Mouse (Mus musculus) layer of hippocampus, adult 2 months (tissue): Measurements from ENCODE around the gene Gm11034. TPM values are rescaled to one million over a fixed set of nuclear protein-coding genes. Genes with fewer than 3 reads are reported as not detected.

ENCODE experiments used
- DNase-seq, 2 experiments: peaks; one replicate each; pipeline ENCODE4 v3.0.0; 2022; ENCODE audit warnings: low spot score in 2 of 2
- H3K27ac ChIP-seq: fragments of 200-600 bp; 2 replicates; pipeline ENCODE4 v1.8.1; 2022
- H3K4me3 ChIP-seq: fragments of 200-600 bp; 2 replicates; pipeline ENCODE4 v1.8.1; 2022; ENCODE audit warnings: mild to moderate bottlenecking
- CTCF ChIP-seq: fragments of 200-600 bp; conservative IDR thresholded peaks from 2 replicates; pipeline ENCODE4 v1.8.1; 2022; ENCODE audit warnings: antibody characterized with exemption, mild to moderate bottlenecking, moderate library complexity
- total RNA-seq, 2 experiments: library from RNA; stranded (reverse); gene quantifications; 2 replicates each; pipeline ENCODE4 v1.2.3; 2021

Gene Gm11034
- total RNA-seq, 2 experiments from 2014 or later: not detected

DNA sequence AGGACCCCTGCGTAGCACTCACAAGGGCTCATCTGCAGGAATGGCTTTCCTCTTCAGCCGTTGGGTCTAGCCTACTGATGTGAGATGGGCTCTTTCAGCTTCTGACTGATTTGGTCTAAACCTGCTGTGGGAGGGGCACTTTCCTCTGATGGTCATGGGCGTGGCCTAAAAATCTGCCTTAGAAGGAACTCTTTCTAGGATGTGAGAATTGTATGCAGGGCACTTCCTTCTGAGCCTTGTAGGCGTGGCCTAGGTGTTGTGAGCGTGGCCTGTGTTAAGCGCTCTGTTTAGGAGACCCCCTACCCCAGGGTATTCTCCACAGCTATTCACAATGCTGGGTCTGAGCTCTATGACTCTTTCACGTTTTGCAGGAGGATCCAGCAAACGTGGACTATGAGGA is 15.4 kb downstream of the Gm11034 start:
- TF ChIP-seq CTCF: no peak
- no peak overlapping the region for H3K4me3 ChIP-seq
- no peak overlapping the region for H3K27ac ChIP-seq
- DNase-seq: no peak

GRCm38 (mm10) chr8:72192065-72192464 is 21.4 kb downstream of the Gm11034 start:
- Histone ChIP-seq H3K4me3 (no peak overlapping the region), H3K27ac (no peak overlapping the region)
- TF ChIP-seq CTCF: no peak
- DNase-seq: no peak

GRCm38 (mm10) chr8:72190215-72190539 is 23.3 kb downstream of the Gm11034 start:
- DNase-seq: no peak
- no peak overlapping the region for H3K27ac ChIP-seq
- H3K4me3 ChIP-seq: no peak overlapping the region
- no peak for TF ChIP-seq CTCF

GRCm38 (mm10) chr8:72189417-72190214 is 23.8 kb downstream of the Gm11034 start, which contains the start of gene Hsh2d:
Gene Hsh2d, plus strand, starts transcription at chr8:72189638.
- no peak for DNase-seq
- TF ChIP-seq CTCF: peak; percentile 24

GRCm38 (mm10) chr8:72187793-72188331 is 25.6 kb downstream of the Gm11034 start:
- no peak for DNase-seq
- no peak overlapping the region for H3K4me3 ChIP-seq
- H3K27ac ChIP-seq: no peak overlapping the region
- no peak for TF ChIP-seq CTCF

More at GRCm38 (mm10) chr8:72189417-72190214, 23.8 kb downstream of the Gm11034 start, which contains the start of gene Hsh2d:
- Histone ChIP-seq H3K4me3 (no peak within 1 kb of the TSS), H3K27ac (no peak within 1 kb of the TSS)

DNA sequence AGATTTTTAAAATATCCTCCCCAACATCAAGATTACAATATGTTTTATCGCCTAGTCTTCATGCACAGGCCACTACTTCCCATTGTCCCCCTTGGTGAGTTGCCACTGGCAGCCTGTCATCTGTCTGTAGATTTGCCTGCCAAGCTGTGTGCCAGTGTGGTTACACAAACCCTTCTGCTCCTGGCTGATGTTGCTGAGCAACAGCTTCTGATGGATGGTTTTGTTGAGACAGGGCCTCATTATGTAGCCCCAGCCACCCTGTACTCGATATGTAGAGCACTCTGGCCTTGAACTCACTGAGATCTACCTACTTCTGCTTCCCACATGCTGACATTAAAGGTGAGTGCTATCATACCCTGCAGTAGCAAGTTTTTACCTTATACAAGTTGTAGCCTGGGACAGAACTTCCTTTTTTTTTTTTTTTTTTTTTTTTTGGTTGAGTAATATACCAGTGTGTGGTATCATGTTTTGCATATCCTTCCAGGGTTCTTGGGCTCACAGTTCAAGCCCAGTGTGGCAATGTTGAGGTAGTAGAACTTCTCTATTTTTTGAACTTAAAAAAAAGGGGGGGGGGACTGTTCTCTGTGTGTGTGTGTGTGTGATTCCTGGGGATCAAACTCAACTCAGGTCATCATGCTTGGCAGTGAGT is 29.8 kb downstream of the Gm11034 start:
- Histone ChIP-seq H3K4me3 (no peak overlapping the region), H3K27ac (peak overlapping the region; percentile 54; the same call in 1 of the 2 replicates)
- DNase-seq: peak; percentile 39 to 58
- no peak for TF ChIP-seq CTCF

DNA sequence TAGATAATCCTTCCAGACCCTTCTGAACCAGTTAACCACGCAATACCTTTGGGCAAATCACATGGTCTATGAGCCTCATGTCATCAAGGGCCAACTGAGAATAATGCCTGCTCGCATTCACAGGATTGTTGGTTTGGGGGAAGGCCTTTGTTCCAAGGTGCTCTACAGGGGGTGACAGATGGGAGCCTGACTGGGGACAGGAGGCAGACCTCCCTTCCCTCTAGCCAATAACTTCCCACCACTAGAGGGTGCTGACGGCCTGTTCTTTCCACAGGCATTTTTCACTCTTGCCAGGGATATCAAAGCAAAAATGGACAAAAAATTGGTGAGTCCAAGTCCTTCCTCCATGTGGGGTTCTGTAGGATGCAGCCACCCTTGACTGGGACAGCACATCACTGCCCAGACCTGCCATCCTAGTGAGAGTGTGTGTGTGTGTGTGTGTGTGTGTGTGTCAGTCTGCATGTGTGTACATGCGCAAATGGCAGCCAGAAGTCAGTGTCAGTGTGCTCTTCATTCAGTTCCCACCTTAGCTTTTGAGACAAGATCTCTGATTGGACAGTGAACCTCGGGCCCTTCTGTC is 36.0 kb downstream of the Gm11034 start:
- Histone ChIP-seq H3K27ac (peak overlapping the region; percentile 46; the same call in 1 of the 2 replicates), H3K4me3 (no peak overlapping the region)
- TF ChIP-seq CTCF: peak; percentile 88
- DNase-seq: peak; percentile 69 to 82

DNA sequence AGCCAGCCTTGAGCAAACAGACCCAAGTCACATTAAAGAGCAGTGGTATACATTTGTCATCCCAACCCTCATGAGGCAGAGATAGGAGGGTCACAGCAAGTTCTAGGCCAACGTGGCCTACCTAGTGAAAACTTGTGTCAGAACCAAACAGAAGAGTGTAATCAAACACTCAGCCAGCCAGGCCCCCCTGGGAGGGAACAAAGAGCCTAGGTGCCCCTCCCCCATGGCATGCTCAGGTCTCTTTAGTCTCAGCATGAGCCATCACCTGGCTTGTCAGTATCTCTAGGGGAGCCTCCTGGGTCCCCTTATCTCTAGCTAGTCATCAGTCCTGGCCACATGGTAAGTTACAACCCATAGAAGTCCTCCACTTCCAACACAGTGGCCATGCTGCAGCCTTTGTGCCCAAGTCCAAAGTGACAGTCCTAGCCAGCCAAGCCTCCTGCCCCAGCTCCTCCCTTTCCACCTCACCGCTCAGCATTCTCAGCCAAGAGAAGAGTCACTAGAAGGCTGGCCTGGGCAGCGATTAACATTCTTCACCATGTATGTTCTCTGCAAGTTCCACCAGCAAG is 43.7 kb downstream of the Gm11034 start:
- TF ChIP-seq CTCF: no peak
- no peak overlapping the region for H3K4me3 ChIP-seq
- no peak for DNase-seq
- no peak overlapping the region for H3K27ac ChIP-seq

- DNase-seq: no peak
- no peak for TF ChIP-seq CTCF
- Histone ChIP-seq H3K4me3 (no peak overlapping the region), H3K27ac (no peak overlapping the region)
Observed at GRCm38 (mm10) chr8:72169098-72169668, 44.3 kb downstream of the Gm11034 start.

Other genes with a start within 250 kb of the Gm11034 start
- not detected for gene Cyp4f18, start 204.0 kb downstream of the Gm11034 start, total RNA-seq
- not detected for gene Olfr372, start 172.4 kb downstream of the Gm11034 start, total RNA-seq
- gene Olfr373, start 130.5 kb downstream of the Gm11034 start, total RNA-seq: not detected
- gene Olfr374, start 106.6 kb downstream of the Gm11034 start, total RNA-seq: not detected
- gene Tpm4, start 78.7 kb downstream of the Gm11034 start, total RNA-seq: 10 to 100 TPM; 25.2 to 25.4 TPM
- gene Rab8a, start 52.4 kb downstream of the Gm11034 start, total RNA-seq: 10 to 100 TPM; 35.4 to 36.1 TPM
- under 1 TPM; 0.20 to 0.25 TPM for gene Hsh2d, start 24.0 kb downstream of the Gm11034 start, total RNA-seq
- not detected for gene Cib3, start 799 bp downstream of the Gm11034 start, total RNA-seq
- 10 to 100 TPM; 56.1 to 63.4 TPM for gene Fam32a, start 6.1 kb upstream of the Gm11034 start, total RNA-seq
- 10 to 100 TPM; 93.4 to 95.1 TPM for gene Ap1m1, start 26.4 kb upstream of the Gm11034 start, total RNA-seq
- 1 to 10 TPM; 6.7 to 7.9 TPM for gene Gm10282, start 91.6 kb upstream of the Gm11034 start, total RNA-seq
- 10 to 100 TPM in 1 of 2 experiments, 1 to 10 TPM in 1; 9.1 to 17.4 TPM for gene Klf2, start 105.4 kb upstream of the Gm11034 start, total RNA-seq
- 10 to 100 TPM; 69.7 to 75.1 TPM for gene Eps15l1, start 207.8 kb upstream of the Gm11034 start, total RNA-seq
- gene Calr3, start 230.2 kb upstream of the Gm11034 start, total RNA-seq: under 1 TPM; 0.52 to 0.90 TPM
- gene 1700030K09Rik, start 230.2 kb upstream of the Gm11034 start, total RNA-seq: 10 to 100 TPM; 10.9 to 11.7 TPM